ENCODE assay signal across 9 mouse cellular contexts in genomic region chr10:20834806-20835575, GRCm38 (mm10).
A peak's percentile ranks its signal among the peaks of the same experiment; 100 is the strongest.
DNase-seq lines count a peak whose midpoint lies in the region; TF ChIP-seq lines count a peak whose summit lies in the region.
"Had no signal": no experiment of that assay in that cellular context is flagged by ENCODE, and none has a peak within 500 bp of the region (broad histone marks: within the 10 kb centered on the region; RNA-seq: fewer than 3 reads in every experiment).

No protein-coding gene starts in this region.

- H3K4me3 ChIP-seq in lung, adult 2 months (replicated peaks; ENCODE audit: extremely low read depth, low read depth, low read length), result peak overlapping the region; percentile 23

- H3K4me1 ChIP-seq in lung, adult 2 months (ENCODE audit: control insufficient read depth, insufficient read depth, low read length), result no peaks in the 10 kb centered on the region

- DNase-seq in lung, adult 2 months, result no peak
- no peak for DNase-seq in lung, postnatal 14 days
- DNase-seq in c-Kit-positive CD71-negative TER-119-negative erythroid progenitor cells, embryonic 14.5 days (ENCODE audit: low read depth), result peak; percentile 69
- peak; percentile 71 for DNase-seq in lung, postnatal 36 days
- DNase-seq in thymus, postnatal 25 days, result peak; percentile 16
- DNase-seq in adipocyte (ENCODE audit: low spot score), result no peak
- no peak for DNase-seq in urinary bladder, postnatal 14 days (ENCODE audit: low spot score)
- DNase-seq: cerebellum, adult 8-10 months; right cerebral cortex, postnatal 25 days had no signal

- 69% methylated on average over 11 of the region's 11 CpGs for WGBS in lung, adult 2 months

- no peak for TF ChIP-seq POLR2A in lung, adult 2 months (IDR thresholded peaks at IDR 0.05; ENCODE audit: borderline replicate concordance, extremely low read depth, low read depth, low read length)

- no peak for TF ChIP-seq CTCF in lung, adult 2 months (IDR thresholded peaks at IDR 0.05; ENCODE audit: insufficient read depth, low read length)

Comparison
In these comparisons a context has a peak if more than half of its experiments do, and no peak if none do; other contexts are left out.
1. DNase-seq: peak in c-Kit-positive CD71-negative TER-119-negative erythroid progenitor cells, embryonic 14.5 days (single experiment), lung, postnatal 36 days (single experiment) and thymus, postnatal 25 days (single experiment); none in lung, adult 2 months (single experiment), lung, postnatal 14 days (single experiment), adipocyte (single experiment) and urinary bladder, postnatal 14 days (single experiment).